Mouse (Mus musculus) embryo, embryonic 11.5 days (tissue): Measurements from ENCODE around the gene Pofut1.
"Not testable (repeated sequence)": the region's sequence is repeated elsewhere in the genome, so short reads cannot be mapped to it uniquely, and the experiment has no call there.

ENCODE experiments used
- DNase-seq: peaks from one replicate; pipeline ENCODE4 v3.0.0-alpha.2; 2012; ENCODE audit warnings: low read depth, low spot score

Gene Pofut1

DNA sequence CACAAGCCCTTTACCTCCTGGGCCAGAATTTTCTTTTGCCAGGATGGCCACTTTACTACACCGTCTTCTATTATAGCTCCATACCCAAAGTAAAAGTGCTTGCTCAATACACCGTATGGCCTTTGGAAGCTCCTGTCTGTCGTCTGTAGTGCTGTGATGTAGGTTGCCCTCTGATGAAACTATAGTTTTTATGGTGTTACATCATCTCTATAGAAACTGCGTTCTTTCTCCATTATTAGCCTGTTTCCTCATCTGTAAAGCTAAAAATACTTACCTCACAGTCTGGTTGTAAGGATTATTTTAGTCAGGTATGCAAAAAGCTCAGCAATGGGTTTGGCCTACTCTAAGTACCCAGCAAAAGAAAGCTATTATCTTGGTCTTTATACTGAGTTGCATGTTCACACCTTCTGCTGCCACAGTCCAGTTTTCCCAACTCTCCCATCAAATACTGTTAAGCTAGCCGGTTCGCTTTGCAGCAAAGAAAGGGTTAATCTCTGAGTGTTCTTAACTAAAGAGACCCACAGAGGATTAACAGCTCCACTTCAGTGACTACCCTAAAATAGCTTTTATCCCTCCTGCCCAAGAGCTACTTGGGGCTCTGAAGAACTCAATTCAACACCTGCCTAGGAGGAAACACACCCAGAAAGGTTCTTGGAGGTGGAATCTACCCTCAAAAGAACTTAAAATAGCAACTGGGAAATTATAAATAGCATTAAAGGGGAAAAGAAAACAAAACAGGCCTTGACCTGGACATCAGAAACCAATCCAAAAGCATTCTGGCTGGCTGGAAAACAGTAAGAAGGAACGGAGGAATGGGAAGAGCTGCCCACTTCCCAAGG lies 2.1 kb upstream of the Pofut1 start:
- DNase-seq = no peak

GRCm38 (mm10) chr2:153239860-153240480 lies 1.4 kb upstream of the Pofut1 start:
- DNase-seq = no peak

GRCm38 (mm10) chr2:153240701-153241235 lies 565 bp upstream of the Pofut1 start:
- DNase-seq = no peak

DNA sequence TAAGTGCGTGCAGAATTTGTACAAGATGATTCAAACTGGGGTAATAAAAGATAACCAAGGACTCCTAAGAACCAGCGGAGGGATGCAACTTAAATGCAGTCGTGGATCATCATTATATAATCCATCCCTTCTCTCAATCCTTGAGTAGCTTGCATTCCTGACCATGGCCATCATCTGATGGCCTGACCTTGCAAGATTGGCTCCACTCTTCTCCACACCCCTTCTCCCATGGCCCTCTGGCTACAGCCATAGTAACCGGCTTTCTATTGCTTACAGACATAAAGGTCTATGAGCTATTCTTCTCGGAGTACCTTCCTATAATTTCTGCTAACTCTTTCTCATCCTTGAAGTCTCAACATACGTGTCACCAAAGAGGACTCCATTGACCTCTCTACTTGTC lies 823 bp downstream of the Pofut1 start:
- no peak for DNase-seq

GRCm38 (mm10) chr2:153249751-153250150 lies 8.4 kb downstream of the Pofut1 start:
- DNase-seq = no peak

DNA sequence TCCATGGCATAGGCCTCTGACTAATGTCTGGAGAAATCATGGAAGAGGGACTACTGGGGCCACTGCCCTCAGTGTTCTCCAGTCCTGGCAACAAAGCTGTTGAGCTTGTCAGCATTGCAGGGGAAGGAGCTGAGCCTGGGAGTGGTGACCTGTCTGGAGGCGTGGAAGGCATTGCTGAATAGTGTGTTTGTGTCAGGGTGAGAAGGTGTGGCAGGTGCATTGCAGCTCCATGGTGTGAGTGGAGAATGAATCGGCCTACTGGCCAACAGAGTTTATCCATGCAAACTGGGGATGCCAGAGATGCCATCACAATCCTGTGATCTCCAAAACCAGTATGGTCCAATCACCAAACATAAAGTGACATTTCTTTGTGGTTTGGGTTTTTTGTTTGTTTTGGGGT lies 15.3 kb downstream of the Pofut1 start:
- DNase-seq = no peak

- no peak for DNase-seq
Measured at GRCm38 (mm10) chr2:153259030-153259863, 17.9 kb downstream of the Pofut1 start.

GRCm38 (mm10) chr2:153259864-153260674 lies 18.7 kb downstream of the Pofut1 start:
- no peak for DNase-seq

DNA sequence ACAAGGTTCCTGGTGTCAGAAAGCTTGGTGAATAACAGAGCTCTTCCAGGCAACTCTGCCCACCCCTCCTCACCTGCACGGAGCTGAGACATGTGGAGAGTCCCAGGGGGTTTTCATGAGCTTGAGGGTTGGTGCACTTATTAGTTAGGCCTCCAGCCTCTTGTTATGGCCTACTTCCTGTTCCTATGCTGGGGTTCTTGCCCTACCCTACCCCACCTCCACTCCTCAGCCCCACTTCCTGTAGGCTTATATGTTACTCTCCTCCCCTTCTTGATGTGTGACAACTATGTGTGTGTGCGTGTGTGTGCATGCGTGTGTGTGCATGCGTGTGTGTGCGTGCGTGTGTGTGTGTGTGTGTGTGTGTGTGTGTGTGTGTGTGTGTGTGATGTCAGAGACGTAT lies 21.7 kb downstream of the Pofut1 start:
- no peak for DNase-seq

DNA sequence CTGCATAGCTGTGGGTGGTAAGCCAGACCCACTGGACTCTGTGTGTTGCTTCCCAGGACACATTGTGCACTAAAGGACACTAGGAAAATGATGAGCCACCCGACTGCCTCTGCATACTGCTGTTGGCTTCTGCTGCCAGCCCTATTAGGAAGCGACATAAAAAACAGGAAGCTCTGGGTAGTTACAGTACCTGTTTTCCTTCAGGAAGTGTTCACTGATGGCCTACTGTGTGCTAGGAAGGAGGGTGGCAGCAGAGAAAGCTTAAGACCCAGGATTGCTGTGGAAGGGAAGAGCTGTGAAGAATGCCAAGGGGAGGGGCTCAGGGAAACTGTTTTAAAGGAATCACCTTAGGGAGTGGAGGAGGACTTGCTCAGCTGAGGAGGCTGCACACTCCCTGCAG lies 26.0 kb downstream of the Pofut1 start:
- DNase-seq = no peak

DNA sequence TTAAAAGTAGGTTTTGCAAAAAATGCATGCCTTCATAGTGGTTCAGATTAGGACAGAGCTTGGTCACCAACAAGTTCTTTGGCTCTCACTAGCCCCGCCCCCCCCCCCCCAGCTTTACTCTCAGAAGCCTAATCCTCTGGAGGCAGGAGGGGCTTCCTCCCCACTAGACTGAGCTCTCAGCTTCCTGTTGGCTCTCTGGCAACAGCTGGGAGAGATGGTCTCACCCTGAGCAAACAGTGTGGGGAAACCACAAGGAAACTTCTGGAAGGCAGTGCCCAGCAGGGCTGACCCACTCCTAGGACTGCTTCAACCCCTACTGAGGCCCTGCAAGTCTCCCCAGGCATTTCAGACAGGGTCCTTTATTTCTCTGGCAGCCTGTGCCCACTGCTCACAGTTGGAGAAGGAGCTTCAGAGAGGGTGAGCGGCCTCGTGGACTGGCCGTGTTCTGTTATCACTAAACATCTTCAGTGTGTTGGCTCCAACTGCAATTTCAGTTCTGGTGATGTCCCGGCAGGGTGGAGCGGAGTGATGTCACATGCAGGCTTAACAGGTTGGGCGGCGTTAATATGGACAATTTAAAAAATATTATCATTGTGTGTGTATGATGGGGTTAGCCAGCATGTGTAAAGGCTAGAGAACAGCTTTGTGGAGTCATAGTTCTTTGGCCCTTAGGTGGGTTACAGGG lies 29.0 kb downstream of the Pofut1 start:
- not testable (repeated sequence) for DNase-seq

DNA sequence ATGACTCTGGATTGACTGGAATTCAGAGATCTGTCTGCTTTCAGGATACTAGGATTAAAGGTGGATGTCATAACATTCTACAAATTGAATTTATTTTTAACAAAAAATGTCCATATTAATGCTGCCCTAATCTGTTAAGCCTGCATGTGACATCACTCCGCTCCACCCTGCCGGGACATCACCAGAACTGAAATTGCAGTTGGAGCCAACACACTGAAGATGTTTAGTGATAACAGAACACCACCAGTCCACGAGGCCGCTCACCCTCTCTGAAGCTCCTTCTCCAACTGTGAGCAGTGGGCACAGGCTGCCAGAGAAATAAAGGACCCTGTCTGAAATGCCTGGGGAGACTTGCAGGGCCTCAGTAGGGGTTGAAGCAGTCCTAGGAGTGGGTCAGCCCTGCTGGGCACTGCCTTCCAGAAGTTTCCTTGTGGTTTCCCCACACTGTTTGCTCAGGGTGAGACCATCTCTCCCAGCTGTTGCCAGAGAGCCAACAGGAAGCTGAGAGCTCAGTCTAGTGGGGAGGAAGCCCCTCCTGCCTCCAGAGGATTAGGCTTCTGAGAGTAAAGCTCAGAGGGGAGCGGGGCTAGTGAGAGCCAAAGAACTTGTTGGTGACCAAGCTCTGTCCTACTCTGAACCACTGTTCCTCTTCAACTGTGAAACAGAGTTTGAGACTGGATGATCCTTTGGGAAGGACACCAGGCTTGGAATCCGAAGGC lies 33.0 kb downstream of the Pofut1 start:
- not testable (repeated sequence) for DNase-seq

DNA sequence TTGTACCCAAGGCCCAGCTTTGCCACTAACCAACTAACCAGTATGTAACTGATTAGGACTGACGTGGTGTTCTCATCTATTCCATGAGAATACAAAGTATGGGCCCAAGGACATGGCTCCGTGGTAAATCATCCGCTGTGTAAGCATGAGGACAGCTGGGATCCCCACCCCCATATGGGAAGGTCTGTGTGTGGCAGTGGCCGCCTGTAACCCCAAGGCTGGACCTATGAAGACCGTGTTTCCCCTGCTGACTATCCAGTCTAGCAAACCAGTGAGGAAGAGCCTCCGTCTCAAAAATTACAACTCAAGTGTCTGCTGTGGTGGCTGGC lies 33.5 kb downstream of the Pofut1 start:
- DNase-seq = no peak

DNA sequence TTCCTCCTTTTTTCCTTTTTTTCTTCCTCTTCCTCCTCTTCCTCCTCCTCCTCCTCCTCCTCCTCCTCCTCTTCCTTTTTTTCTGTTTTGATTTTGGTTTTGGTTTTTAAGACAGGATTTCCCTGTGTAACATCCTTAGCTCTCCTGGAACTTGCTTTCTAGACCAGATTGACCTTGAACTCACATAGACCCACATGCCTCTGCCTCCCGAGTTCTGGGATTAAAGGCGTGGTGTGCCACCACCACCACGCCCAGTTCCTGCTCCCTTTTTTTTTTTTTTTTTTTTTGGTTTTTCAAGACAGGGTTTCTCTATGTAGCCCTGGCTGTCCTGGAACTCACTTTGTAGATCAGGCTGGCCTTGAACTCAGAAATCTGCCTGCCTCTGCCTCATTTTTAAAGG lies 34.2 kb downstream of the Pofut1 start:
- DNase-seq = not testable (repeated sequence)

GRCm38 (mm10) chr2:153276440-153276839 lies 35.1 kb downstream of the Pofut1 start:
- no peak for DNase-seq

DNA sequence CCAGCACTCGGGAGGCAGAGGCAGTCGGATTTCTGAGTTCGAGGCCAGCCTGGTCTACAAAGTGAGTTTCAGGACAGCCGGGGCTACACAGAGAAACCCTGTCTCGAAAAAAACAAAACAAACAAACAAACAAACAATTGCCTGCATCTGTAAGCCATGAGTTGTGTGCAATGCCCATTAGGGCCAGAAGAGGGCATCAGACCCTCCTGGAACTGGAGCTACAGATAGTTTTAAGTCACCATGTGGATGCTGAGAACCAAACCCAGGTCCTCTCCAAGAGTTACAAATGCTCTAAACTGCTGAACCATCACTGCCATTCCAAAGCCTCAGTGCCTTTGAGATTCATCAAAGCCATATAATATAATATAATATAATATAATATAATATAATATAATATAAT lies 35.5 kb downstream of the Pofut1 start:
- DNase-seq = not testable (repeated sequence)

DNA sequence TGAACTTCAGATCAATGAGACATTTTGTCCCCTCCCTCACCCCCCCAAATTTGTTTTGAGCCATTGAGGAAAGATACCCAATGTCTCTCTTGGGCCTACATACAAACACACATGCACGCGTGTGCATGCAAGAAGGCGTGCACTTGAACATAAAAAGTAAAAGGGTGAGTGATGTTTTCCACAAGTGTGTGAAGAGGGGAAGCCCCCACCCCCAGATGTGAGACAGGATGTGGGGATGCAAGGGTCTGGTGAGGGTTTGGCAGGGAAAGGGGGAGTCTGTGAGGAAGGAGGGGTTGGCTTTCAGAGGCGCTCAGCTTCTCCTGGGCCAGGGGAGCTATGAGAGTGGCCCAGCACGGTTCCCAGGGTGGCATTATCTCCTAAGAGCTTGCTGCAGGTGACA lies 37.0 kb downstream of the Pofut1 start:
- no peak for DNase-seq

- no peak for DNase-seq
Measured at GRCm38 (mm10) chr2:153283919-153284318, 42.6 kb downstream of the Pofut1 start.

DNA sequence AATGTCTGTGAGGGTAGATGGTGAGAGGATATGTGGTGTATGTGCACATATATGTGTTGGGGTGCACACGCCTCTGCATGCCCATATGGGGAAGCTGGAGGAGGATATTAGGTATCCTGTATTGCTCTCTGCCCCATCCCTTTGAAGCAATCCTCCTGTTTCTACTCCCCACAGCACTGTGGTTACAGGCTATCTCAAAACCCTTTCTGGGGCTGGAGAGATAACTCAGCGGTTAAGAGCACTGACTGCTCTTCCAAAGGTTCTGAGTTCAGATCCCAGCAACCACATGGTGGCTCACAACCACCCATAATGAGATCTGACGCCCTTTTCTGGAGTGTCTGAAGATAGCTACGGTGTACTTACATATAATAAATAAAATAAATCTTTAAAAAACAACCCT lies 45.2 kb downstream of the Pofut1 start:
- DNase-seq = no peak

GRCm38 (mm10) chr2:153287835-153288234 lies 46.5 kb downstream of the Pofut1 start:
- no peak for DNase-seq
